Mouse (Mus musculus): ENCODE results near the gene Tex101. TPM values are rescaled to one million over a fixed set of nuclear protein-coding genes. Genes with fewer than 3 reads are reported as not detected.

Tex101 gene
- 0.11 TPM in 1 of 2 replicates, not detected in the other for polyA plus RNA-seq (2012; ENCODE audit: low replicate concordance)

DNA sequence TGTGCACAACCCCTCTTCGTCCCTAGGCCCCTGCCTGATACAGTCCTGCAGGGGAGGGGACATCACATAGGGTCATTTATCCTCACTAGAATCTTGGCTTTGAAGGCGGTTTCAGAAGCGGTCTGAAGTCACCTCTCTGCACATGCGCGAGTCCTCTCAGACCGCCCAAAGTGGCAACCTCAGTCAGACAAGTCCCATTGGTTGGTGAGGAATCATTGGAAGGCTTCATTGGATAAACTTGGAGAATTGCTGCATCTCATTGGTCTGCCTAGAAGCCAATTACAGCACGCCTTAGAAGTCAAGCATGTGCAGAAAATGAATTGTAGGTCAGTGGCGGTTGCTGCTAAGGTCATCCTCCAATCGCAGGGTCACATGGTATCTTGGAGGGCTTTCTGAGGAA, at the start of gene Tex101:
Tex101 (minus strand) TSS at position 101 of the 400 bp plus-strand sequence.

DNA sequence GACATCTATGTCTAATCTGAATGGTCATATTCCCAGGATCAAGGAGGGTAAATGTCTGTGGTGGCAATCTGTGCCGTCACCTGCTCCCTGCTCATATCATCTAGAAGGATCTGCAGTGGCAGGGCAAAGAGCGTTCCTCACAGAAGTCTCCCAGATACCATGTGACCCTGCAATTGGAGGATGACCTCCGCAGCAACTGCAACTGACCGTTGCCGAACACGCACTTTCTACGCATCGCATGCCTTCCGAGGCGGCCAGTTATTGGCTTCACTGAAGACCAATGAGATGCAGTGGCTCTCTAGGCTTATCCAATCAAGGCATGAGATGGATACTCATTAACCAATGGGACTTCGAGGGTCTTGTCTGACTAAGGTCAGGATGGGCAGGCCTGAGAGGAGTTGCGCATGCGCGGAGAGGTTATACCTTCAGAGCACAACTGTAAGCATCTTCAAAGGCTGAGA, 32.4 kb upstream of the Tex101 start, which contains the start of gene BC049730:
BC049730 (plus strand) TSS at position 411 of the 461 bp plus-strand sequence.

DNA sequence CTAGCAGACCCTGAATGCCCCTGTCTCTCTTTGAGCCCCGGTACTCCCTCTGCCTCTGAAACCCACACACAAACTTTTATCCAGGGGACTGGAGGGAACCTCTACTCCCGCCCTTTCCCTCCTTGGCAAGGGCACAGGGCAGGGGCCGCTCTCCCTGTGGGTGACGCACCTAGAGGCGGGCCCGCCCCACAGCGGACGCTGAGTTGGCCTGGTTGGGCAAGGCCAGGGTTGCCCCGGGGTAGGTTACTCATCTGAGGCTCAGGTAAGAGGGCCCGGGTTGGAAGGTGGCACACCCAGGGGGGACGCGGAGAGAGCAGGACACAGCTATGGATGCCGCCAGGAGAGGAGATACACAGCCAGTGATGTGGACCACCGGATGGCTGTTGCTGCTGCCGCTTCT, 40.2 kb downstream of the Tex101 start, which contains the start of gene Lypd3:
Lypd3 (plus strand) TSS at position 287 of the 400 bp plus-strand sequence.

Other genes starting within 250 kb of the Tex101 start
- gene Irgc1, start 224.4 kb downstream of the Tex101 start, polyA plus RNA-seq (2012; ENCODE audit: low replicate concordance) = not detected in 2 replicates
- 117 and 298 TPM in 2 replicates for gene Plaur, start 214.2 kb downstream of the Tex101 start, polyA plus RNA-seq (2012; ENCODE audit: low replicate concordance)
- gene Cadm4, start 194.7 kb downstream of the Tex101 start, polyA plus RNA-seq (2012; ENCODE audit: low replicate concordance) = 2.0 and 2.4 TPM in 2 replicates
- gene Zfp428, start 169.7 kb downstream of the Tex101 start, polyA plus RNA-seq (2012; ENCODE audit: low replicate concordance) = 7.0 and 19.2 TPM in 2 replicates
- not detected in 2 replicates for gene AC161166.1, start 164.2 kb downstream of the Tex101 start, polyA plus RNA-seq (2012; ENCODE audit: low replicate concordance)
- gene Irgq, start 146.0 kb downstream of the Tex101 start, polyA plus RNA-seq (2012; ENCODE audit: low replicate concordance) = 12.8 and 24.4 TPM in 2 replicates
- gene Pinlyp, start 130.6 kb downstream of the Tex101 start, polyA plus RNA-seq (2012; ENCODE audit: low replicate concordance) = 0.44 TPM in 1 of 2 replicates, not detected in the other
- 98.5 and 301 TPM in 2 replicates for gene Xrcc1, start 130.4 kb downstream of the Tex101 start, polyA plus RNA-seq (2012; ENCODE audit: low replicate concordance)
- 18.7 and 25.3 TPM in 2 replicates for gene Ethe1, start 89.1 kb downstream of the Tex101 start, polyA plus RNA-seq (2012; ENCODE audit: low replicate concordance)
- 0.53 and 2.1 TPM in 2 replicates for gene Zfp575, start 89.0 kb downstream of the Tex101 start, polyA plus RNA-seq (2012; ENCODE audit: low replicate concordance)
- 14.0 and 33.6 TPM in 2 replicates for gene Phldb3, start 65.9 kb downstream of the Tex101 start, polyA plus RNA-seq (2012; ENCODE audit: low replicate concordance)
- gene Lypd3, start 40.1 kb downstream of the Tex101 start, polyA plus RNA-seq (2012; ENCODE audit: low replicate concordance) = 0.09 TPM in 1 of 2 replicates, not detected in the other
- not detected in 2 replicates for gene BC049730, start 32.6 kb upstream of the Tex101 start, polyA plus RNA-seq (2012; ENCODE audit: low replicate concordance)
- not detected in 2 replicates for gene Gm4763, start 50.2 kb upstream of the Tex101 start, polyA plus RNA-seq (2012; ENCODE audit: low replicate concordance)
- 13.0 and 17.4 TPM in 2 replicates for gene Cd177, start 83.6 kb upstream of the Tex101 start, polyA plus RNA-seq (2012; ENCODE audit: low replicate concordance)
- 0.33 and 0.85 TPM in 2 replicates for gene Ceacam10, start 100.5 kb upstream of the Tex101 start, polyA plus RNA-seq (2012; ENCODE audit: low replicate concordance)
- 29.7 and 64.5 TPM in 2 replicates for gene Gm9844, start 185.5 kb upstream of the Tex101 start, polyA plus RNA-seq (2012; ENCODE audit: low replicate concordance)
- gene Lypd4, start 193.3 kb upstream of the Tex101 start, polyA plus RNA-seq (2012; ENCODE audit: low replicate concordance) = not detected in 2 replicates
- gene Dmrtc2, start 193.4 kb upstream of the Tex101 start, polyA plus RNA-seq (2012; ENCODE audit: low replicate concordance) = not detected in 2 replicates
- 2,483 and 3,423 TPM in 2 replicates for gene Rps19, start 207.7 kb upstream of the Tex101 start, polyA plus RNA-seq (2012; ENCODE audit: low replicate concordance)
- gene Cd79a, start 220.7 kb upstream of the Tex101 start, polyA plus RNA-seq (2012; ENCODE audit: low replicate concordance) = 785 and 2,403 TPM in 2 replicates
- gene Arhgef1, start 226.2 kb upstream of the Tex101 start, polyA plus RNA-seq (2012; ENCODE audit: low replicate concordance) = 1,525 and 2,253 TPM in 2 replicates

All from hematopoietic multipotent progenitor cell, adult 10-12 weeks (in vitro differentiated cells).